ENCODE assay signal across 22 mouse cellular contexts in genomic region chr13:99781616-99782015, GRCm38 (mm10).
DNase-seq lines count a peak whose midpoint lies in the region; ATAC-seq and TF ChIP-seq lines count a peak whose summit lies in the region.
"Had no signal": no experiment of that assay in that cellular context is flagged by ENCODE, and none has a peak within 500 bp of the region (broad histone marks: within the 10 kb centered on the region; RNA-seq: fewer than 3 reads in every experiment).

No protein-coding gene starts in this region.

- no peak overlapping the region for H3K4me3 ChIP-seq in hindbrain, embryonic 10.5 days
- H3K4me3 ChIP-seq in hindbrain, embryonic 11.5 days (ENCODE audit: low read depth, low read length) = no peak overlapping the region
- no peak overlapping the region for H3K4me3 ChIP-seq in embryonic facial prominence, embryonic 12.5 days
- H3K4me3 ChIP-seq in limb, embryonic 11.5 days (ENCODE audit: low read depth, low read length) = no peak overlapping the region
- H3K4me3 ChIP-seq in midbrain, embryonic 14.5 days (replicated peaks; ENCODE audit: low read depth, low read length) = no peak overlapping the region
- H3K4me3 ChIP-seq in left cerebral cortex, adult 2 months = no peak overlapping the region
- H3K4me3 ChIP-seq: gastrocnemius, adult 2 months; kidney, embryonic 15.5 days; stomach, embryonic 15.5 days had no signal

- DNase-seq in hindbrain, embryonic 10.5 days (ENCODE audit: low spot score) = no peak
- no peak for DNase-seq in hindbrain, embryonic 11.5 days (ENCODE audit: low spot score)
- peak; percentile 22 for DNase-seq in limb, embryonic 11.5 days (ENCODE audit: low spot score)
- DNase-seq in midbrain, embryonic 14.5 days = no peak
- DNase-seq in adrenal gland, adult 2 months = no peak
- no peak for DNase-seq in left cerebral cortex, adult 2 months (ENCODE audit: extremely low spot score in 1 of 2, low spot score in 2 of 2)
- DNase-seq: B cell, adult 2 months; cerebellum, adult 11-12 months; cerebellum, postnatal 10 days; gastrocnemius, adult 2 months; heart, postnatal 10 days; kidney, postnatal 36 days; lung, adult 18-20 months; lung, postnatal 10 days; thymus, postnatal 36 days had no signal

- no peak overlapping the region for H3K4me2 ChIP-seq in hindbrain, embryonic 11.5 days (replicated peaks; ENCODE audit: low read depth, low read length)
- H3K4me2 ChIP-seq in embryonic facial prominence, embryonic 12.5 days (replicated peaks) = no peak overlapping the region
- H3K4me2 ChIP-seq in limb, embryonic 11.5 days (ENCODE audit: low read depth, severe bottlenecking) = no peak overlapping the region
- H3K4me2 ChIP-seq in midbrain, embryonic 14.5 days (ENCODE audit: low read length) = no peak overlapping the region
- H3K4me2 ChIP-seq: kidney, embryonic 15.5 days had no signal

- H3K9ac ChIP-seq in hindbrain, embryonic 11.5 days (ENCODE audit: low read depth, low read length) = no peak overlapping the region
- H3K9ac ChIP-seq in embryonic facial prominence, embryonic 12.5 days = no peak overlapping the region
- H3K9ac ChIP-seq in limb, embryonic 11.5 days (ENCODE audit: low read length) = no peak overlapping the region
- no peak overlapping the region for H3K9ac ChIP-seq in midbrain, embryonic 14.5 days (replicated peaks; ENCODE audit: low read length)
- H3K9ac ChIP-seq: kidney, embryonic 15.5 days; stomach, embryonic 15.5 days had no signal

- ATAC-seq in hindbrain, embryonic 11.5 days (ENCODE audit: low FRiP score) = no peak
- no peak for ATAC-seq in embryonic facial prominence, embryonic 12.5 days (ENCODE audit: insufficient number of reproducible peaks, insufficient read depth, low FRiP score, low TSS enrichment)
- no peak for ATAC-seq in limb, embryonic 11.5 days (ENCODE audit: insufficient number of reproducible peaks, low FRiP score, low TSS enrichment, low read depth)
- ATAC-seq in midbrain, embryonic 14.5 days (ENCODE audit: low FRiP score, low TSS enrichment) = no peak
- ATAC-seq: intestine, postnatal 0 days; Patski had no signal

- H3K9me3 ChIP-seq in hindbrain, embryonic 10.5 days = no peaks in the 10 kb centered on the region
- no peaks in the 10 kb centered on the region for H3K9me3 ChIP-seq in hindbrain, embryonic 11.5 days (ENCODE audit: control insufficient read depth, low read length)
- no peaks in the 10 kb centered on the region for H3K9me3 ChIP-seq in embryonic facial prominence, embryonic 12.5 days
- H3K9me3 ChIP-seq in limb, embryonic 11.5 days (ENCODE audit: control insufficient read depth, low read length) = no peaks in the 10 kb centered on the region
- no peaks in the 10 kb centered on the region for H3K9me3 ChIP-seq in midbrain, embryonic 14.5 days (ENCODE audit: control insufficient read depth, low read length)
- H3K9me3 ChIP-seq: kidney, embryonic 15.5 days; stomach, embryonic 15.5 days had no signal

- no peaks in the 10 kb centered on the region for H3K27me3 ChIP-seq in hindbrain, embryonic 10.5 days (ENCODE audit: insufficient read depth, poor library complexity, severe bottlenecking)
- no peaks in the 10 kb centered on the region for H3K27me3 ChIP-seq in hindbrain, embryonic 11.5 days (ENCODE audit: control insufficient read depth, insufficient read depth, low read length)
- no peaks in the 10 kb centered on the region for H3K27me3 ChIP-seq in embryonic facial prominence, embryonic 12.5 days
- H3K27me3 ChIP-seq in limb, embryonic 11.5 days (ENCODE audit: control insufficient read depth, insufficient read depth, low read length) = no peaks in the 10 kb centered on the region
- H3K27me3 ChIP-seq in midbrain, embryonic 14.5 days (ENCODE audit: control insufficient read depth, insufficient read depth, low read length) = no peaks in the 10 kb centered on the region
- H3K27me3 ChIP-seq: CH12.LX; kidney, embryonic 15.5 days; stomach, embryonic 15.5 days had no signal

- TF ChIP-seq CTCF in left cerebral cortex, adult 2 months (IDR thresholded peaks at IDR 0.05) = no peak

- intact Hi-C loops in left cerebral cortex, adult 2 months (cut with DNase I) = no loop called here

- WGBS in hindbrain, embryonic 10.5 days = 77% methylated on average over 4 of the region's 4 CpGs
- 76% methylated on average over 4 of the region's 4 CpGs for WGBS in hindbrain, embryonic 11.5 days
- 74% methylated on average over 4 of the region's 4 CpGs for WGBS in embryonic facial prominence, embryonic 12.5 days
- WGBS in limb, embryonic 11.5 days = 83% methylated on average over 4 of the region's 4 CpGs
- WGBS in midbrain, embryonic 14.5 days = 75% methylated on average over 4 of the region's 4 CpGs

- H3K36me3 ChIP-seq in hindbrain, embryonic 10.5 days = no peaks in the 10 kb centered on the region
- no peaks in the 10 kb centered on the region for H3K36me3 ChIP-seq in hindbrain, embryonic 11.5 days (ENCODE audit: control insufficient read depth, insufficient read depth, low read length)
- H3K36me3 ChIP-seq in embryonic facial prominence, embryonic 12.5 days = no peaks in the 10 kb centered on the region
- H3K36me3 ChIP-seq in limb, embryonic 11.5 days (ENCODE audit: control insufficient read depth, insufficient read depth, low read length) = no peaks in the 10 kb centered on the region
- H3K36me3 ChIP-seq in midbrain, embryonic 14.5 days (ENCODE audit: control insufficient read depth, insufficient read depth, low read length) = no peaks in the 10 kb centered on the region
- H3K36me3 ChIP-seq: G1E; kidney, embryonic 15.5 days; stomach, embryonic 15.5 days had no signal

- H3K4me1 ChIP-seq in hindbrain, embryonic 10.5 days (replicated peaks) = peaks cover 31% of the 10 kb centered on the region
- no peaks in the 10 kb centered on the region; the same call in 1 of the 2 replicates for H3K4me1 ChIP-seq in hindbrain, embryonic 11.5 days (replicated peaks; ENCODE audit: control insufficient read depth, insufficient read depth, low read length)
- peaks cover 24% of the 10 kb centered on the region; the same call in 1 of the 2 replicates for H3K4me1 ChIP-seq in embryonic facial prominence, embryonic 12.5 days
- H3K4me1 ChIP-seq in limb, embryonic 11.5 days (ENCODE audit: control insufficient read depth, insufficient read depth, low read length) = peaks cover 15% of the 10 kb centered on the region
- peaks cover 21% of the 10 kb centered on the region for H3K4me1 ChIP-seq in midbrain, embryonic 14.5 days (ENCODE audit: control insufficient read depth, insufficient read depth, low read length)
- H3K4me1 ChIP-seq: stomach, embryonic 15.5 days had no signal

- peak overlapping the region; percentile 59; the same call in 1 of the 2 replicates for H3K27ac ChIP-seq in hindbrain, embryonic 10.5 days
- H3K27ac ChIP-seq in hindbrain, embryonic 11.5 days (ENCODE audit: low read depth, low read length) = no peak overlapping the region
- 0 out of 2 replicates have a peak overlapping the region, but pooled peaks have one; percentile 12 for H3K27ac ChIP-seq in embryonic facial prominence, embryonic 12.5 days
- H3K27ac ChIP-seq in limb, embryonic 11.5 days (replicated peaks; ENCODE audit: low read depth, low read length) = no peak overlapping the region
- peak overlapping the region; percentile 60; the same call in 1 of the 2 replicates for H3K27ac ChIP-seq in midbrain, embryonic 14.5 days (replicated peaks; ENCODE audit: low read depth, low read length)
- no peak overlapping the region for H3K27ac ChIP-seq in left cerebral cortex, adult 2 months
- H3K27ac ChIP-seq: gastrocnemius, adult 2 months; kidney, embryonic 15.5 days; stomach, embryonic 15.5 days had no signal

Comparison
In these comparisons a context has a peak if more than half of its experiments do, and no peak if none do; other contexts are left out.
1. H3K27ac ChIP-seq: peak in hindbrain, embryonic 10.5 days (single experiment), embryonic facial prominence, embryonic 12.5 days (single experiment) and midbrain, embryonic 14.5 days (single experiment); none in hindbrain, embryonic 11.5 days (single experiment), limb, embryonic 11.5 days (single experiment) and left cerebral cortex, adult 2 months (single experiment).